Mouse (Mus musculus) v-Abl transformed pro-B cells (cell line): ENCODE measurements around the gene Cacna1b.

Source experiments
- in situ Hi-C, 2 experiments: fragments of 400-800 bp; cut with MboI; formaldehyde crosslinking; loops; one replicate each; pipeline ENCODE4 v1.15.1; 2025; ENCODE audit not compliant: unreplicated experiment in 2 of 2

The Cacna1b gene

DNA sequence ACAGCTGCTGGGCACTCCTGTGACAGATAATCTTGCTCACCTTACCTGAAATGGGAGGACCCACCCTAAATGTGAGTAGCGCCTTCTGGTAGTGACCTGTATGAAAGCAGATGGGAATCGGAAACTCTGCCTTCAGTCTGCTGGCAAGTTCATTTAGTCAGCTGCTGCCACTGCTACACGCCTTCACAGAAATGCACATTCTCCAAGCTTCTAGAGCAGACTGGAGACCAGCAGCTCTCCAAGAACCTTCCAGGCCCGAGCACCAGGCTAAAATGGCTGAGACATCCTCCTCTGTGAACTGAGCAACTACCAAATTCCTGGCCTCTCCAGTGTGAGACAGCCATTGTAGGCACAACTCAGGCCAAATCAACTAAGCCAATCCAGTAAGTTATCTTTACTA lies 37.1 kb downstream of the Cacna1b start:
- in situ Hi-C loops, result no loop called here

DNA sequence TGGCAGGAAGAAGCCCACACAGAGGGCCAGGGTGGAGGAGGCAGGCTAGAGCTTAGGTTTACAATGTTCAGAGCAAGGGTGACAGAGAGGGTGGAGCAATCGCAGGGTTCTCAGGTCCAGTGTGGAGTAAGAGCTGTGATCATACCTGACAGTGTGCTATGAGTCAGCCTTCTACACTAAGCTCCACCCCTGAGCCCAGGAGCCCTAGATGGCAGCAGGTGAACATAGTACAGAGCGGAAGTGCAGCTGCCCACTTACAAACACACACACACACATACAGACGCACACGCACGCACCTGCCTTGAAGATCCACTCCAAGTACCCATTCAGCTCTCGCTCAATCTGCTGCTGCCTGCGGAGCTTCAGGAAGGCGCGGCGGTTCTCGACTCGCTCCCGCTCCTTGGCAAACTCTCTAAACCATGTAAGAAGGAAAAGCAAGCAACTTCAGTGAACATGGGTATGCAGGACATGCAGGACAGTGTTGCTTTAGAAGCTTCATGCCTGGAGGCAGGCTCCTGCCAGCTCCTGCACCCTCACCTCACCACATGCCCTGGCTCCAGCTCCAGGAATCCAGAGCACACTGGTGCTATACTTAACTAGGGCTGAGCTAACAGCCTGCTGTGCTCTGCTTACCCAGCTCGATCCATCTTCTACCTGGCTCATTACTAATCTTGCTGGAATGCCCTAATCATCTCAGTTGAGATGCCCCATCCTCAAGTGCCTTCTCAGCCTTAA lies 43.1 kb downstream of the Cacna1b start:
- in situ Hi-C loops, result no loop called here

DNA sequence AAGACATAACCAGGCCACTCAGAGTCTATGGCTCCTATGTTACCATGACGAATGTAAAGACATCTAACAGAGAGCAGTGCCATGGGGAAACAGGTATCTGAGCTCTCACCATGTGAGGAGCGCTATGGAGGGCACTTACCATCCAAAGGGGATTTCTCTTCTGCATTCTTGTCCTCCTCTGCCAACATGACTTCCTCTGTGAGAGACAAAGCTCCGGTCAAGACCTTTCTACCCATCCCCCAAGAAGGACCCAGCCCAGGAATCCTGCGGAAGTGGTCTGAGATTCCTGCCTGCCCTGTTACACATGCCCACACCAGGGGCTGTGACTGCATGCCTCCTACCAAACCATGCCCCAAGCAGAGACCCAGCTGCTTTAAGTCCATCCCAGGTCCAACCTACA lies 44.0 kb downstream of the Cacna1b start:
- in situ Hi-C loops, result no loop called here

DNA sequence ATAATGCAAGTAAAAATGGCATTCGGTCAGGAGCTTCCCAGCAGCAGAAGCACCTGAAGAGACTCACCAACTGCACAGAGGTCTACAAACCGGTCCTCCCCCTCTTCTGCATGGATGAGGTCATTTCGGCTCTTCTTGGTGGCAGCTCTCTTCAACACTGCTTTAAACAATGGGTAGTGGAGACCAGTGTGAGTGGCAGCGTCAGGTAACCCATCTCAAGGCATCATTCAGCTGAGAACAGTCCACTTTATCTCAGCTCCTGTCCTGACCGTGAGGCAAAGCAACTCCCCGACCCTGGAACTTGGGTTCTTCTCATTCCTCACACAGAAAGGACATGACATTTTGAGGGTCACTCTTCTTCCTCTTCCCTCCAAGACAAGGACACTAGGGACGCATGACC lies 45.0 kb downstream of the Cacna1b start:
- in situ Hi-C loops, result no loop called here

DNA sequence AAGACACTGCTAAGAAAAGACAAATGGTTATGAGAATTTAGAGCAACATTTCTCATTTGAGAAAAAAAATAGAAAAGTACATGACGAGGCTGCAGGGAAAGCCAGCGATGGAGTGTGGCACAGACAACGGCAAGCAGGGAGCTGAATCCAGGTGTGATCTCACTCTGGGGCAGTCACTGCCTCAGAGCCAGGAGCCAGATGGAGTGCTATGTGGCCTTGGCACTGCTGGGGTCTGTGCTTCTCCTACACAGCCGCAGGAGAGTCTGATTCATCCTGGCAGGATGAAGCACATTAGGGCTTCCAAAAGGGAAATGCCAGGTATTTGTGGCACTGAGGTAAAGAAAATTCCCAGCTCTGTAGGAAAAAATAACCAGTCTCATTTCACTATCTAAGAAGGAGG lies 45.5 kb downstream of the Cacna1b start:
- in situ Hi-C loops, result no loop called here

DNA sequence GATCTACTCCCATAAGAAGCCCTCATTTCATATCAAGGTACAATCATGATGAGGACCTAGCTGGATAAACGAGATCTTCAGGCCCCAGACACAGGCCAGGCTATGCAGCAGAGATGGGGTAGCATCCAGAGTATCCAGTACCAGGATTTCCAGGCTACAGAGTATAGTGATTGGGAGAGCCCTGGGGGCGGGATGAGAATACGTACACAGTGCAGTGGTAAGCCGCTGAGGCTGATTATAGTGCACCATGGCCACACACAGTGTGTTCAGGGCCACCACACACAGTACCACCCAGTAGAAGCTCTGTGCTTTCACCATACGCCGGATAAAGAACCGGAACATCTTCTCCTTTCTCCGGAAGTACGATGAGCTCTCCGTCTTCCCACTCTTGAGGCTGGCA lies 57.0 kb downstream of the Cacna1b start:
- in situ Hi-C loops, result no loop called here

DNA sequence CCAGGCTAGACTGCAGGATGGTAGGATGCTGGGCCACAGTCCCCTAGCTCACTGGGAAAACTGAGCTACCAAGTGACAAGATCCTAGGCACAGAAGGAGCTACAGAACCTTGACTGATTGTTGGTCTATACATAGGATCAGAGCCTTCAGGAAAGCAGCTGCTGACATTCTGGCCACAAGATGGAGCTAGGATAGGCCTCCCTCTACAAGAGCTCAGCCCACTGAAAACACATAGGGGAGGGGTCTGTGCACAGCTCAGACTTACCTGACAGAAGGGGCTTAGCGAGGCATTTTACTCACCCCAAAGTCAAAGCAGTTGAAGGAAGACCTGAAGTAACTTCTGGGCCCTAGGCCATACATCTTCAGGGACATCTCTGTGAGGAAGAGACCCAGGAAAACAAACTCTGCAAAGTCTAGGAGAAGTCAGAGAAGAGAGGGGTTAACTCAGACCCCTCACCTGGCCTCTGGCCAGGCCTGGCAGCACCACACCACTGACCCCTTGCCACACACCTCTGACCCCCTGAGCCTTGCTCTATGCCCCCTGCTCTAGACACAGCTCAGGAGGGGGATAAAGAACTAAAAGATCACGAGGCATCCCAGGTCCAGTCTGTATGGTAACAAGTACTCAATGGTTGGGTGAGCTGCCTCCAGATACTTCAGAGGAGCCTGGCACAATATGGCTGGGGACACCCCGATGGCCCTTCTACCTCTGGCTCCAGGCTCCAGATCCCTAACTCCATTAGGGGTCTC lies 60.6 kb downstream of the Cacna1b start:
- in situ Hi-C loops, result loop anchor here in 1 of 2 experiments (5.0 kb wide), 1 partner anchor 35 kb away; no protein-coding TSS in a partner anchor

DNA sequence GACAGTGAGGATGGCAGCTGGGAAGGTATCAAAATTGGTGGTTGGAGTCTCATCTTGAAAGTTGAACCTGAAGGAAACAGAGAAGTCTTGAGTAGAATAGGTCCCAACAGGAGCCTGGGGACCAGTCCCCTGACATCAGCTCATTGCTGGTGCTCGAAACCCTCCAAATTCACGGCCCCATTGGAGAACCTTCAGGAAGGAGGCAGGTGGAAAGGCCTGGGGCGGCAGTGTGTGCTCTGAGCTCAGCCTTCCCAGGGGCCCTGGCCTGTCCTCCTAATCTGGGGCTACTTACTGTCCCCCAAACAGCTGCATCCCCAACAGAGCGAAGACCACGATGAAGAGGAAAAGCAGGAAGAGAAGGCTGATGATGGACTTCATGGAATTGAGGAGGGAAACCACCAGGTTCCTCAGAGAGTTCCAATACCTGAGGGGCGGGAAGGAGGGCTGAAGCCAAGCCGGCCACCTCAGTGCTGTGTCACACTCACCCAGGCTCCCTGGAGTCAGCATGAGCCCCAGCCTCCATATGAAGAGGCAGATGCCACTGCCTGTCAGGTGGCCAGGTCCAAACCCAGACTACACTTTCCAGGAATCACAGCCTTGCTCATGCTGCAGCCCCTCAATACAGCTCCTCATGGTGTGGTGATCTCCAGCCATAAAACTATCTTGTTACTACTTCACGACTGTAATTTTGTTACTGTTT lies 65.5 kb downstream of the Cacna1b start:
- in situ Hi-C loops, result no loop called here

DNA sequence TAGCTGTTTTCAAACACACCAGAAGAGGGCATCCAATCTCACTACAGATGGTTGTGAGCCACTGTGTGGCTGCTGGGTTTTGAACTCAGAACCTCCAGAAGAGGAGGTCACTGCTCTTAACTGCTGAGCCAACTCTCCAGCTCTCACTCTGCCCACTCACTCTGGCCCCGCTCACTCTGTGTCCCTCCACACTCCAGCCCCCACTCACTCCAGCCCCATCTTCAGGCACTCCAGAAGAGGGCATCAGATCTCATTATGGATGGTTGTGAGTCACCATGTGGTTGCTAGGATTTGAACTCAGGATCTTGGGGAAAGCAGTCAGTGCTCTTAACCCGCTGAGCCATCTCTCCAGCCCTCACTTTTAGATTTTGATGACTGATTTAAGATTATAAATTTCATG lies 70.6 kb downstream of the Cacna1b start:
- in situ Hi-C loops, result no loop called here

DNA sequence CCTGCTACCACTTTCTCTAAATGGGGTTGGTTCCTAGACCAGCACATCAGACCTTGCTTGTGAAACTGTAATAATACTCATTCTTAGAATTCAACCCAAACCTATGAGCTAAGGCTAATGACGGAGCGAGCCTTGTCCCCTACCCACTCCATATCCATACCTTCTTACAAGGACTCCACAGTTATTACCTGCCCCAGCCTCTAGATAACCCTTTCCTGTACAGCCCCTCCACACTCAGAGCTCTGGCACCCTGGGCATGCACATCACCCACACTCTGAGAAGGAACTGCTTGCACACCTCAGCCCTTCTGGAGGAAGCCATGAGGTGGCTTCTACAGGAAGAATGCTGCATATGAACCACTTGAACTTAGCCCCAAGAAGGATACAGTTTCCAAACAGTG lies 72.6 kb downstream of the Cacna1b start:
- in situ Hi-C loops, result no loop called here

DNA sequence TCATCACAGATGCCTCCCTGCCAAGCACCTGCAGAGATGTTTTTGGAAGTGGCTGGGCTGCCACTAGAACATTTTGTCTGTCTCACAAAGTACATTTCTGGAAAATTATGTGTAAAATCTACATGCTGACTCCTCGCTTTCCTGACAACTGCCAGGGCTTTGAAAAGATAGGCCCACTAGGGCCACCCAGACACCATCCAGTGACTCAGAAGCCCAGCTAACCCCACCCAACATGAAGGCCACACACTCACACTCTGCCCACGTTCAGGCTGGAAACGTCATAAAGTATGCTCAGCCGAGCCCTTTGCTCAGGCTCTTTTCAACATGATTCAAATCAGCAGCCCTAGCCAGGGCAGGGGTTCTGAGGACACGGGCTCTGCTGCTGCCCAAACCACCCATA lies 77.6 kb downstream of the Cacna1b start:
- in situ Hi-C loops, result no loop called here

DNA sequence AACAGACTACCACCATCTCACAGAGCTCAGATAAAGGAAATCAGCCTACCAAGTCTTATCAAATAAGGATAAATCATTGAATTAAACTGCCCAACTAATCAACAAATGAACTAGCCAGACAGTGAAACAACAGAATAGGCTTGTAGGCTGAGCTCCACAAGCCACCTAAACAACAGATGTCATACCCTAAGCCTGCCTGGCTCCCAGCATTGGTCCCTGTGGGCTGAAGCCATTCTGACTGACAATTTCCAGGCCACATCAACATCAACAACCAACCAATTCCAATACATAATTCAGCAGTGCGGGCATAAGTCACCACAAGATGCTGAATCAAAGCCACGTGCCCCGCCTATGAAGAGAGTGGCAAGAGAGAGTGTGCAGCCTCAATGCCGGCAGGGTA lies 78.2 kb downstream of the Cacna1b start:
- in situ Hi-C loops, result no loop called here

DNA sequence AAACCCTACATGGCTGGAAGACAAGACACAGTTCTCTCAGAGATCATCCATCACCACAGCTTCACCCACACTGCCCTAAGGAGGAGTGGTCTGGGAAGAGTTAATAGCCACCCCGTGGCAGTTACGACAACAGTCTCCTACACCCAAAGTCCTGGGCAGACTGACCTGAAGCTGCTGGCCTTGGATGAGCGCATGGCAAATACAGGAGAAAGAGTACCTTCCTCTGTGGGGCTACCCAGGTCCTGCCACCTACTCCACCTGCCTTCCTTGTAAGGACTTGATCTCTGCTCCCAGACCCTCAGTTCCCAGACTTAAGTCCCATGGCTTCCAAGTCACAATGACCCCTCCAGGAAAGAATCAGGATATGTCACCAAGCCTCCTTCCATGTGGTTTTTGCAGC lies 79.7 kb downstream of the Cacna1b start:
- in situ Hi-C loops, result no loop called here

DNA sequence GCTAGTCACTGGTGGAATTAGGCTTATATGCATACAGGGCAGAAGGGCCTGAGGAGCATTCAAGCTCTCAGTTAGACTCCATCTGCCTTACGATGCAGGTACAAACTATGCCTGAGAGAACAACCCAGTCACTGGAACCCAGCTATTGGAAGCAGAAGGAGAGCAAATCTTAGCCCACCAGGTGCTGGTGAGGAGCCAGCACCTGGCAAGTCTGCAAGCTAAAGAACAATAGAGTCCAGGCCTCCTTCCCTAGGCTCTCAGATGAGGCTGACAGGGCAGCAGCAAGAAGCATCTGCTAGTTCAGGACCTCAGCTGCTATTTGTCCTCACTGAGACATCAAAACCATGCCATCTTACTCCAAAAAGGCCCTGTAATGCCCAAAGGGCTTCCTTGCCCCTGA lies 82.2 kb downstream of the Cacna1b start:
- in situ Hi-C loops, result no loop called here

DNA sequence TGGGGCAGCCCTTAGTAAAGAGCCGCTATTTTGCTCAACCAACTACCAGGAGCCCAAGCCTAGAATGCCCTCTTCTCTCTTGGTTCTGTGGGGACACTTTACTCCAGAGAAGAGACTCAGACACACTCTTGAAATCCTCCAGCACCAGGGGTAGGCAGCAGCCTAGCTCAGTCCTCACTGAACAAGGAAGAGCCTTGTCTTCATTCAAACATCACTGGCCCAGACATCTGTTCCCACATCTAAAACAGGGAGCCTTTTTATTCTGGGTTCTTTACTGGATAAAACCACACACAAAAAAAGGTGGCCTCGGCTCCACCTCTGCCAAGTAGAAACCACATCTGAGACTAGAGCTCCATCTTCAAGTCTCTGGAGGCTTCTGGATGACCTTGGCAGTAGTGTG lies 82.8 kb downstream of the Cacna1b start:
- in situ Hi-C loops, result no loop called here

DNA sequence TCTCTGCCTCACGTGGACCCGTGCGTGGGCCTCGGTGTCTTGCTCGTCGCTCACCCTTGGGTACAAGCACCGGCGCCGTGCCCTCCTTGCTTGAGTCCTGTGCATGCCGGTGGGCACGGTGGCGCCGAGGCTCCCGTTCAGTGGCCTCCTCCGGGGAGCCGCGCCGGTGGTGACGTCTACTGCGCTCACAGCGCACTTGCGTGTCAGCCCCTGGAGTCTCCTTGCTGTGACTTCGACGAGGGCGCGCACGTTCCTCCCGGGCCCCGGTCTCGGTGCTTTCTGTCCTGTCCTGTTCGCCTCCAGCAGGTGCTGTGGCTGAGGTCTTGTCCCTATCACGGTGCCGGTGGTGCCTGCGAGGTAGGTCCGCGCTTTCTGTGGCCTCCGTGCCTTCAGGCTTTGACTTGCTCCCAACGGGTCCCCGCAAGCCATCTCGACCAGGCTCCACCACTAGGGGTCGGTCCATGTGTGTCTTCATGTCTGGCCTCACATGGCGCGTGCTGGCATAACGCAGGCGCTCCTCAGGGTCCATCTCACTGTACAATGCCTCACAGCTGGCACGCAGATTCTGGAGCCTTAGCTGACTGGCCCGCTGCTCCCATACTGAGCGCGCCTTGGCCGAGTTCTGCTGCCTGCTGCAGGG lies 83.8 kb downstream of the Cacna1b start:
- in situ Hi-C loops, result no loop called here

DNA sequence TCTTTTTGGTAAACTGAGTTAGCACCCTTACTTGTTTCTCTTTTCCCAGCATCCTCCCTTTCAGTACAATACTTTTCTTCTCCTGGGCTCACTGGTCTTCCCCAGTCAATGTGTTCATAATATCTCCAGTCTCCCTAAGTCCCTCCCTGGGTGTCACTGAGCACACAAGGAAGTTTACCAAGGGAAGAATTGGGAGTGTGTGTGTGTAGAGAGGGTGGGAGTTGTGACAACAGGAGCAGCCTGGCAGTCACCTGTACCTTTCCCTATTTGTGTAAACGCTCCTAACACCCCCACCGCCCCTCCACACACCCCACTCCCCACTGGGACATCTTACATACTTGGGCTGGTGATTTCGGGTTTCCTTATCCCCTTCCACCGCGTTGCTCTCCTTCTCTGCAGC lies 84.4 kb downstream of the Cacna1b start:
- in situ Hi-C loops, result no loop called here

DNA sequence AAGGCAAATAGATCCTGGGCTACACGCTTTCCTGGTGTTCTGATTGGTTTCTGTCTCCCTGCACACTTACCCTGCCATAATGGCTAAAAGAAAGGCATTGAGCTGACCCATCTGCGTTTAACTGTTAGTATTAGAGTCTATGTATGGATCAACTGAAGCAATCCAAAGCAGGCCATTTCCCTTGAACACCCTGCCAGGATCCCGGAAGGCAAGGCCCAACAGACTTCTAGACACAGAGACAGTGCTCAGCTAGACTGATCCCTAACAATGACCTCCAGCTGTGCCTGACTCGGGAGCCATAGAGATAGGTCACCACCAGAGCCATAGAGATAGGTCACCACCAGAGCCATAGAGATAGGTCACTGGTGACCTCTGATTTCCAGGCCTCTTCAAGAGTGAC lies 84.8 kb downstream of the Cacna1b start:
- in situ Hi-C loops, result no loop called here

DNA sequence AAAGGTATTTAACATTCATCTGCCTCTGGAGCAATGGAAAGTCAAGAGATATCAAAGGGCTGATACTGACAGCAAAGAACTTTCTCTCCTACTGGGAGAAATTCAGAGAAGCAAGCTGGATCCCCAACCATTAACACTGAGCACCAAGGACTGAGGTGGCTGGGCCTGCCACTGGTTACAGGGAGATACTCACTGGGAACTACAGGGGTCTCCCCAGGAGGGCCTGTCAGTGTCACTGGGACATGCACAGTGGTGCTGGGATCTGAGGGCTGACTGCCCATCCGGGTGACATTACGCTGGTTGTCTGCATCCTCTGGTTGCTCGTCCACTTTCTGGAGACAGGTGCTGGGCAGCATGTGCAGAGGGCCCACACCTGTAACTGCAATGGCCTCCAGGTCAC lies 85.3 kb downstream of the Cacna1b start:
- in situ Hi-C loops, result no loop called here

DNA sequence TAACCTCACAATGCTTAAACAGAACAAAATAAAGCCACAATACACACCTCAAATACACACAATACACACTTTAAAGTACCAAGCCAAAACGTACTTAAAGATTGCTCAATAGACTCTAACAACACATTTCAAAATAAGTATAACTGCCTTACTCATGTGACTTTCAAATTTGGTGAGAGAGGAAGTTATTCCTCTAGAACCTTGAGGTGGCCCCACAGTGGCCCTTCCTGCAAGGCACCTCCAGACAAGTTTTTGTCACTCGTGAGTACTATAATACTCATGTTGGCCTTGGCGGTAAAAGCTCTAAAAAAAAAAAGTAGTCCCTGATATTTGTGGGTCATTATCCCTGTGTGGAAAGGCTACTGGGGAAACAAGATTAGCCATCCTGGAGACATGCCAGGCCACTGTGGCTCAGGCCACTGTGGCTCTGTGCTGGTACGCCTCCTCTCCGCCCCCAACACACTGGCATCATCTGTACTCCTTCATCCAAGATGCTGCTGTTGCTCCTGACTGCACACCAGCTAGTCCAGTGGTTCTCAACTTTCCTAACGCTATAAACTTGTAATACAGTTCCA lies 88.4 kb downstream of the Cacna1b start:
- in situ Hi-C loops, result no loop called here

DNA sequence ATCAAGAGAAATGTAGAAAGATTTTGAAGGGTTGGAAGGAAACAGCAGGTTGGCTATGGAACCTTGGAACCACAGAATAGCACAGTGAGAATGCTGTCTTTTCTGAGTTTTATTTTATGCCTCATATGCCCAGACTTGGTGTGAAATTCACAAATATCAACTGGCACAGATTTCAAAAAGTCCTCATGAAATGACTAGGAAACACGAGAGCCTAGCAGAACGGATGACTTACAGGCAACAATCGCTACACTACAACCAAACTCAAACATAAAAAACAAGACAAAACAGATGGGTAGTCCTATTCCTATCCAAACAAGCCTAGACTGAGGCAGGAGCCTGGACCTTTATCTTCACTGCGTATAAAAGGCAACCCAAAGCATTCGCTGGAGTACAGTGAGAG lies 94.4 kb downstream of the Cacna1b start:
- in situ Hi-C loops, result no loop called here
